Mouse (Mus musculus) urinary bladder, adult 2 months (tissue): ENCODE data around the gene Myrip. TPM values are rescaled to one million over a fixed set of nuclear protein-coding genes. Genes with fewer than 3 reads are reported as not detected.

Source experiments
- DNase-seq: peaks from one replicate; pipeline ENCODE4 v3.0.0; 2022; ENCODE audit warnings: low spot score
- polyA plus RNA-seq: library from polyadenylated mRNA; depleted of rRNA; stranded (reverse); fragments of >200 nt; gene quantifications from 2 replicates; pipeline ENCODE4 v1.2.3, GENCODE M21; 2012

Myrip gene
- polyA plus RNA-seq, 1 experiment = 2.0 TPM

DNA sequence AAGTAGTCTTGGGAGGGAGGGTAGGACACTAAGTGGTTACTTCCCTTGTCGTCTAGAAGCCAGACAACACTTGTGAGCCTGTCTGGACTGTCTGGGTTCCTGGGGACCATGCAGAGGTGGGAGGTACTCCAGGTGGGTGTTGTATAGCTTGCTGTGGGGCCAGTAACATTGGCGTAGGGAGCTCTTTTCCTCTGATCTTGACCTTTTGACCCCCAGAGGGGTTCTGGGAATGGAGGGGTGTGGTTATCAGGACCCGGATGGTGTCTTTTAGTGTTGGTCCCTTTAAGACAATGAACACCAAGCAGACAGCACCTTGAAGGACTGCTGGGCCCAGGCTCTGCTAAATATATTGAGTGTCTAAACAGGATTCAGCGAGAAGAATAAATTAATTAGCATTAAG lies 36.9 kb downstream of the Myrip start:
- DNase-seq = no peak

DNA sequence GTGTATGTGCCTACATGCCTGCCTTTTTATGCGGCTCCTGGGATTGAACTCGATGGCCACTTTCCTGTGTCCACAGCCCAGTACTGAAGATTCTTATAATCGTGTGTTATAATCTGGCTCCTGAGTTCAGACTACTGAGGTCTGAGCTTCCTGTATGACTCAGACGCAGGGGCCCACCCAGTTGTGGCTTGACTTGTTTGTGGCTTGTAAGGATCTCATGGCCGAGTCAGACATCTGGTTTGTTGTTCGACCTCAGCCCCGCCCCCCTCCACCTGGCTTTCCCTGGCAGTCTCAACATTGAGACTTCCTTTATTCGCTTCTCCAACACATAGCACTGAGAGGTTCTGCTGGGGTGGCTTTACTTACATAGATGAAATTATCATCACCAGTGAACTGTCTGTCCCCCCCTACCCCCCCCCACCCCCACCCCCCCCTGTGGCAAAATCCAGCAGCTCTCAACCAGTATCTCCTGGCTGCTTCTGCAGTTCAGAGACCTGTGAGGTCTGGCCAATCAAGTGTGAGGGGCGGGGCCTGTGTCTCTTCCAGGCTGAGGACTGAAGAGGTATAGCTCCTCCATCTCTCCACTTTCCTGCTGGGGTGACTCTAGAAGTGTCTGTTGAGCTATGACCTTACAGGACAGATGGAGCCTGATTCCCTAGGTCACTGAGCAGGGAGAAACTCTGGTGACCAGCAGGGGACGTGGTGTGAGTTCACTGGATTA lies 38.8 kb downstream of the Myrip start:
- no peak for DNase-seq

DNA sequence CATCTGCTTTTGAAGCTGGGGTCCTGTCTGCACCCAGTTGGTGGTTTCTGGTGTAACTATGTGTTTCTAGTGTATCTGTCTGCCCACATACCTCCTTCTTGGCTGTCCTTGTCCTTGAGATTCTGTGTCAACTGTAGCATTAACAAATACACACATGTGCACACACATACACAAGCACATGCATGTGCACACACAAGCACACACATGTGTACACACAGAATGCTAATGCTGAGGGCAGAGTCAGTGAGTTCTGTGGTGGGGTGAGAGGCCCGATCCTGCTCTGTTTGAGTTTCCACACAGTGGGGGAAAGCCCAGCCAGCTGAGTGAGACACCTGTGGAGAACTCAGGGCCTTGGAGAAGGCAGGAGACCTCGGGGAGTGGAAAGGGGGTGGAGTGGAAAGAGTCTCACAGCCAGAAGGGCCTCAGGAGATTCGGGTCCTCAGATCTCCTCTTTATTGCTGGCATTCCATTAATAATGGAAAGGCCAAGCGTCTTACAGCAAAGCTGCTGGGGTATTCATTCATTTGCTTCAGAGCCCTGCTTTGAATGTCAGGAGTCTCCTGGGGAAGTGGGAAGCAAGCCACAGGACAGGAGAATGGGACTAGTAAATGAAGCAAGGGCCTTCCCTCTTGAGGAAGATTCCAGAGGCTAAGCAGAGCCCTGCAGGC lies 41.9 kb downstream of the Myrip start:
- no peak for DNase-seq

DNA sequence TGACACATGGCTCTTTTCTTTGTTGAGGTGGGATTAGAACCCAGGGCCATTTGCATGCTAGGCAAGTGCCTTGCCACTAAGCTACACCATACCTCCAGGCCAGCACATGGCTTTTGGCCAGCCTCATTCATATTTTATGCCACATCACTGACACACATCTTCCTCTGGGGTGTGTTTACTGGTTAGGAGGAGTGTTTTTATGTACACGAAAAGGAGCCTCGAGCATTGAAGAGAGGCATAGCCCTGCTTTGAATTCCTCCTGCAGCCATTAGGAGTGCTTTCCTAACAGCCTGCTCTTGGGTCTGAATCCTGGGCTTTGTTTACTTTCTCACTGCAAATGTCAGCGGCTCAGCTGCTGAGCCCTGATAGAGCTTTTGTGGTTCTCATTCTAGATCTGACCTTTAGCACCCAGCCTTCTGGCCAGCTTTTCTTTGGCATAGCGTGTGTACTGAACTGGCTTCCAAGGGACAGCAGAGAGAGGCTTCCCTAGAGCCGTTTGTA lies 44.4 kb downstream of the Myrip start:
- no peak for DNase-seq

DNA sequence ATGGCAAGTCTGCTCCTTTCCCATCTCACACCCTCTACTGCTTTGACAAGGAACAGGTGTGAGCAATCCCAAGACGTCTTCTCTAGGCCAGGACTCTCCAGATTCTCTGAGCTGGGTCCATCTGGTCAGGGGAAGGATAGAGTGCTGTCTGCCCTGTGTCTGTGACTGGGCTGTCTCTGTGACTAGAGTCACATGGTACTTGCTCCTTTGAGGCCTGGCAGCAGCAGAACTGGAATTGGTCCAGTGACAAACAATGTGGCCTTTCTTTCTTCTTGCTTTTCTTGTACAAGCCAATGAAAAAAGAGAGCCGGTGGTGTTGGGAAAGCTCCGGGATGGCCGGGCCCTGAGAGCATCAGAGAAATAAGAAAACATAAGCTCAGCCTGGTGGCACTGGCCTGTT lies 47.8 kb downstream of the Myrip start:
- no peak for DNase-seq

DNA sequence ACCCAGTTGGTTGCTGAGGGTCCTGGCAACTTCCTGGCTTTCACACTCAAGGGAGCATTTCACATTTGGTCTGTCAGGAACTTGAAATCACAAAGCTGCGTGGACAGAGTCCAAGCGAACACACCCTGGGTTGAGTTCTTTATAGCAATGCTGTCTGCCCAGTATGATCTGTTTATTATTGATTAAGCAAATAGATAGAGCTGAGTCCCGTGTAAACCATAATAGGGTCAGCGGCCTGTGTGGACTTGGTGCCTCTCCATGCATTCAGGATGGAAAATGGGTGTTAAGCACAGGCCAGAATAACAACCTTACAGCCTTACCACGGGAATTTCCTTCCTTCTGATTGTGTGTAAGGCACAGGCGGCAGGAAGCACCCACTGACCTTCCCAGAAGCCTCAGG lies 49.0 kb downstream of the Myrip start:
- no peak for DNase-seq

DNA sequence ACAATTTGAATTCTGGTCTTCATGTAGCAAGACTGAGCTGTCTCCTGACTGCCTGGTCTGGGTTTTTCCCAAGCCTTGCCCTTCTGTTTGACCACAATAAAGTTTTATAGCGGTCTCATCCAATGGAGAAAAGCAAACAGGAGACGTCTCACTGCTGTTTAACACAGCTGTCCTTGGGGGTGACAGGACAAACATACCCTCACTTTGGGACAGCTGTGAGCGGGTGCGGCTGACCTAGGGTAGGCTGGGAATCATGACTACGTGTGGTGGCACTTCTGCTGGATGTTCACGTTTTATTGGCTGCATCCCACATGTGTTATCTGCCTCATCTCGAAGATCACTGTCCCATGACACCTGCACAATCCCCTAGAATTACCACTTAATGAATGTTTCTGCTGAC lies 49.7 kb downstream of the Myrip start:
- no peak for DNase-seq

DNA sequence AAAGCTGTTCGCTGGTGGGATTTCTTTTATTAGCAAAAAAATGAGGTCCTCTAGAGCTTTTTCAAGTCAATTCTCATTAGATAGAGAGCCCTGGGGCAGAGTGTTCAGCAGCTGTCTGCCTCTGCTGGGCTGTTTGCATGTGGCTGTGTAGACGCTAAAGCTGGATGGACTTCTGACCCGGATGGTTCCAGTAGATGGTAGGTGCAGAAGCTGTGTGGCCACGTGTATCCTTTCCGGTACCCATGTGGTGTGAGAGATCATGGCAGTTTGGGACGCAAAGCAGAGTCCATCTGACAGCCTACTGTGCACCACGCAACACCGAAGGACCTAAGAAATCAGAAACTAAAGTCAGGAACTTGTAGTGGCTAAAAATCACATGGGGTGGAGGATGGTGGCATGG lies 50.2 kb downstream of the Myrip start:
- DNase-seq = no peak

DNA sequence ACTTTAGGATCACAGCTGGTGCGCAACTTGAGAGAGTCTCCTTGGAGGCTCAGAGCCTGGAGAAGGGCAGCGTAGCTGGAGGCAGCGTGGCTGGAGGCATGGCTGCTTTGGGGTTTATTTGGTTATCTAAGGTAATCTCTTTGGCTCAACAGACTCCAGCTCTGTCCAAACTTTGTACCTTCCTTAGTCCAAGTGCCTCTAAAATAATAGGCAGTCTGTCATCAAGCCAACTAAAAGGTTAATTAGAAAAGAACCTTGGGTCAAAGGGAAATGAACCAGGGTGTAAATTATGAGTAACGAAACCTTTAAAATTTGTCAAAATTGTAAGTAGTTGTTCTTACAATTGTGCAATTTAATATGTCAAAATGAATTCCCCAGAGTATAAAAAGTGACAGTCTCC lies 51.7 kb downstream of the Myrip start:
- no peak for DNase-seq

DNA sequence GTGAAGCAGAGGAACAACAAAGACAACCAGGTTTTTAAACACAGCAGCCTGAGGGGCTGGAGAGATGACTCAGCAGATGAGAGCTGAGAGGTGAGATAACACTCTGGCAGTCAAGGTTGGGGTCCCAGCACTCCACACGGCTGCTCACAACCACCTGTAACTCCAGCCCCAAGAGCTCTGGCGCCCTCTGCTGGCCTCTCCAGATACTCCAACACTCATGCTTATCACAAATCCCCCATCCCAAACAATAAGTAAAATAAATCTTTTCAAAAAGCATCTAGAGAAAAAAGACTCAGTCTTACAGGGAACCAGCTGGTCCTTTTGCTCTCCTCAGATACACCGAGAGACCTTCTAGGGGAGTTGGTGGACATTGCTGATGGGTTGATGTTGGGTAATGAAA lies 52.7 kb downstream of the Myrip start:
- no peak for DNase-seq

DNA sequence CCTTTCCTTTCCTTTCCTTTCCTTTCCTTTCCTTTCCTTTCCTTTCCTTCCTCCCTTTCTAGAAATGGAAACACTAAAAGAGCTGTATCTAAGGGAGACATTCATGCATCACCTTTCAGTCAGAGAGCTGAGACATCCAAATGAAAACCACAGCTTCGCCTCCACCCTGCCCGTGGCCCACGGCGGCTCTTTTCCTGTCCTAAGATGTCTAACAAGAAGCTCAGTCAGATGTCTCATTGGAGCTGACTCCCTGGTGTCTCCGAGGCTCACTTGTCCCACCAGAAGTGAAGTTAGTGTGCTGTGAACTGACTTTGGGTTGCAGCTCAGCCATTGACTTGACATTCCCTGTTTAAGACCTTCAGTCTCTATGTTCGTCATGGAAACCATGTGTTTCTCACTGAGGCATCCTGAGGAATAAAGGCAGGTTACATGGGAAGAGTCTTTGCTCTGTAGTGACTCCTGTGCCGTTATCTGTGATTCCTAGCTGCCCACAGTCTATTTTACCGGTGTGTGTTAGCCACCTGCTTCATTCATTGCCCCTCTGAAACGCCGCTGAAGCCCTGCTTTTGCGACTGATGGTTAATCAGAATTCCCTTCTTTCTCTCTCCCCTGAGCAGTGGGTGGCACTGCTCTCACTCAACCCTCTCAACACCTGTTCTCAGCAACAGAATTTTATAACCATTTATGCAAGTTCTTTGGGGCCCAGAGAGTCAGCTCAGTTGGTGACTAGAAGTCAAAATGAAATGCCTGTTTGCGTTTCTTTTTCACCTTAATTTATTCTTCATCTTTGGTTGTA lies 53.4 kb downstream of the Myrip start:
- DNase-seq = no peak

DNA sequence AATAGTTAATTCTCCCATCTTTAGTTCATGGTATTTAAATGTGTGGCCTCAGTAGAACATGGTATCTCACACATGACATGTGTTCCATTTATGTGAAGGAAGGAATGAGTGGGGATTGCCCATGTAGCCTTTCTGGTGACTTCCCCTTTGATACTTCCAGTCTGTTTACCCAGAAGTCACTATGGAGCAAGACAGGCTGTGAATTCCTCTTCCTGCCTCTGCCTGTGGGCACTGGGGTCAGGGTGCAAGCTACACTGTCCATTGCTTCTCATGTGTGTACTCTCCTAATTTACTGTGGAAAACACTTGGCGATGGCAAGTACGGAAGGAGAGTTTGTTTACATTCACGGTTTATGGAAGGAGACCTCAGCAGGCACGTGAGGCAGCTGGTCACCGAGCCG lies 55.2 kb downstream of the Myrip start:
- DNase-seq = no peak

DNA sequence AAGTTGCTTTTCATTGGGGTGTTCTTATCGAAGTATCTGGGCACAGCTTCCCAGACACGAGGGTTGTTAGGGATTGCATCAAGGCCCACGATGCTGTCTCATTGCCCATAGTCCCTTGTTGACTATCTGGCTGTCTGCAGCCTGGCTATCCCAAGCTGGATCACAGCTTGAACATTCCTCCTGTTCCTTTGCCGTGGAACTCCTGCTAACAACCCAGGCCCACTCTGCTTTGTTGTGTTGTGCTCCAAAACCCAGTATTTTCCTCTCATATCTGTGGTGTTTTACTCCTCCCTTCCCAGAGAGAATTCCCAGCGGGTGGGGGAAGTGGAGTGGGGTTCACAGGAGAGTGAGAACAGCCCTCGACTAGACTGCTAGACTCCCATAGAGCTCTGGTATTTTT lies 56.7 kb downstream of the Myrip start:
- no peak for DNase-seq

DNA sequence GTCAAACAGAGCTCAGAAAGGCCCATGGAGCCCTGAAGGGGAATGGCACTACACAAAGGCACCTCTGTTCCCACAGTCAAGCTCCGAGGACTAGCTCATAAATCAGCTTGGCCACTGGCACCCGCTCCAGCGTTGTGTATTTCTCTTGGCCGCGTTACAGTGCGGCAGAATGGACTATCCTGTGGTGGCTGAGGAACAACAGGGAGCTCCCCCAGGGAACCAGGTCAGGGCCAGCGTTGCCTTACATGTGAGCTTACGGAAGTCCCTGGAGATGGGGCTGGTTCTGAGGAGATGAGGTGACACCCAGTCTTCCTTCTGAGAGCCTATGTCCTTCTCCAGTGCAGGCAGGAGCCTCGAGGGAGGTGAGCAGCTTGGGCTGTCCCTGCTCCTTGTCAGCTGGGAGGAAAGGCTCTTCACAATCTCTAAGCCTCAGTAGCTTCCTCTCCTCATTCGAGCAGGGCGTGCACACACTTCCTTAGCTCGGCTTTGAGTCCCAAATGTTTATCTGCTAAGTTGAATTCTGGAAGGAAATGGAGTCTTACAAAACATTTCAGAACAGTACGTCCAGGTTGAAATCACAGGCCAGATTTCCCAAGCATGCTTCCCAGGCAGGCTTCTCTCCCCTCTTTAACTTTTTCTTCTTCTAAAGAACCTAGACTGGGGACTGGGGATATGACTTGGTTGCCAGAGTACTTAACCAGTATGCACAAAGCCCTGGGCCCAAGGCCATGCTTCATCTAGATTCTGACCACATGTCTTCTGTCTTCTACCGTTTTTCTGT lies 59.3 kb downstream of the Myrip start:
- no peak for DNase-seq

DNA sequence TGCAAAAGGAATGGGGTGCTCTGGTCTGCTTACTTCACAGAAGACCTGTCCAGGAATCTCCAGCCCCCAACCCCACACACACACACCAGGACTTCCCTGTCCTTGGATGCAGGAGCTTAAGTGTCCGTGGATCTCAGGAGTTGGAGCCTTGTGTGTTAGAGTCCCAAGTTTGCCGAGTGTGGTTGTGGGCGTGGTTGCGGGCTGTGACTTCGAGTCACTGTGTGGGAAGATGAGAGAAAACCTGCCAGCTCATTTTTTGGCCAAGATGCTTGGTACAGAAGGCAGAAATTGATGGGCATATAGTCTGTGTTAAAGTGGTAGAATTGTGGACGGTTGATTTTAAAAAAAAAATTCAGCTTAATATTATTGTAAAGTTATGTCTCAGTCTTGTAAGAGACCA lies 60.3 kb downstream of the Myrip start:
- DNase-seq = no peak

DNA sequence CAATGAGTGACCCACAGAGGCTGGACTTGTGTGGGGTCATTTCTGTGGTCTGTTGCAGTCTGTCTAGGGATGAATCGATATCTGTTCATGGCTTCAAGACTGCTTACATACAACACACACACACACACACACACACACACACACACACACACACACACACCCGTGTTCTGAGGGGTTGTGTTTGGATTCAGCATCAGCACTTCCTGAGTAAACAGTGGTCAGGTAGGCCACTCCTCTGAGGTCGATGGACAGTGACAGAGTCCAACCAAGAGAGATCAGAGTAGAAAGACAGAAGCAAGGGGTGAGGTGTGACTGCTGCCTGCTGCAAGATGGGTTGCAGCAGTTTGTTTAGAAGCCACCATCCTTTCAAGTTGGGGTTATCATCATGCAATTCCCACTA lies 61.4 kb downstream of the Myrip start:
- DNase-seq = no peak

DNA sequence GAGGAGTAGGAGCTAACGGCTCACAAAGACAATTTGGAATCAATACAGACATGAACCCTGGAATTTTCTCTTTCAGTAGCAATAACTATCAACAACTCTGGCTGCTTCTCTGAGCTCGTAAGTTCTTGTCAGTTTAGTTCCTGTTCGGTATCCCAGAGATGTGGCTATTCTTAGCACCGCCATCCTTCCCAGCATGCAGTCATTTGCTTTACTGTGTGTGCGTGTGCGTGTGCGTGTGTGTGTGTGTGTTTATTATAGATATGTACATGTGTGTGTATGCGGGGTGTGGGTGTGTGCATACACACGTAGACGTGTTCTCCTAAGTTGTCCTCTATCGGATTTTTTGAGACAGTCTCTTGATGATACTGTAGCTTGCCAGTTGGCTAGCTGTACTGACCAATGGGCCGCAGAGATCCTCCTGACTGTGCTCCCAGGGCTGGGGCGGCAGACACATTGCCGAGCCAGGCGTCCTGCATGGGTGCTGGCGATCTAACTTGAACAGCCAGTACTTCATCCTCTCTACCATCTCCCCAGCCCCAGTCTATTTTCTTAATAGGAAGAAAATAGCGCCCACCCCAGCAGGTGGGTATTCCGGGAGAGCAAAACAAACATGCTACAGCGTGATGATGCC lies 63.5 kb downstream of the Myrip start:
- no peak for DNase-seq

DNA sequence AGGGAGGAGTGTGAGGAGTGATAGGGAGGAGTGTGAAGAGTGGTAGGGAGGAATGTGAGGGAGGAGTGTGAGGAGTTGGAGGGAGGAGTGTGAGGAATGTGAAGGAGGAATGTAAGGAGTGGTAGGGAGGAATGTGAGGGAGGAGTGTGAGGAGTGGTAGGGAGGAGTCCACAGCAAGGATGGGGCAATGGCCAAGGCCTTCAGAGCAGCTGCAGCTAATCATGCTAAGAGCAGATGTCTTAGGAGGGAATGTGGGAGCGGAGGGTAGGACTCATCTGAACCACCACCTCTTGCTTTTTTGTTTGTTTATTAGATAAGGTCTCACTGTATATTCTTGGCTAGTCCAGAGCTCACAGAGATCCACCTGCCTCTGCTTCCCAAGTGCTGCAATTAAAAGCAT lies 66.2 kb downstream of the Myrip start:
- no peak for DNase-seq

DNA sequence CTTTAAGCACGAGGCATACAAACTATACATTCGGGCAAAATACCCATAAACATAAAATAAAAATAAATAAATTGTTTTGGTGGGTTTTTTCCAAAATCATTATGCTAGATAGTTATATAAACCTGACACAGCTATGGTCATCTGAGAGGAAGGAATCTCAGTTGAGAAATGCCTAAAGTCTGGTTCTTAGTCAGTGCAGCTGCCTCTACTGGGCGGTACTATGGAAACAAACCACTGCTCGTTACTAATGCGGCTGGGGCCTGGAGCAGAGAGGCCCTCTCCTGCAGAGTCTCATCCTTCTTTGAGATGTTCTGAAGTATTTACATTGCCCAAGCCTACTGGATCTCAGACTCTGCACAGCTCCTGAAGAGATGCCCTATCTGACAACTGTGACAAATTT lies 70.3 kb downstream of the Myrip start:
- no peak for DNase-seq

DNA sequence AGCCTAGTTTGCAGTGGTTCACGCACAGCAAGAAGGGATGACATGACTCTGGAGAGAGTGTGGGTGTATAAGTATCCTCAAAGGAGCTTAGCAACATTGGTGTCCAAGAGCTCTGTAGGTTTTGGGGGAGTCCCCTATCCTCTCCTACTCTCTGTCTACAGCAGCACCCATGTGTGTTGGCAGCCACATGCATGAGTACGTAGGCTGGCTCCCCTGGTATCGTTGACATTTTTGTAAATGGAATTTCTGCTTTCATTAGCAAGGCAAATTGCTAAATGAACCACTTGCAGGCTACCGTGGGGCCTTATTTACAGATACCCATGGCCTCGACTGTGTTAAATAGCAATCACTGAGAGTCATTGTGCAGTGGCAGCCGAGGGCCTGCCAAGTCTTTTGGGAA lies 71.0 kb downstream of the Myrip start:
- DNase-seq = no peak

DNA sequence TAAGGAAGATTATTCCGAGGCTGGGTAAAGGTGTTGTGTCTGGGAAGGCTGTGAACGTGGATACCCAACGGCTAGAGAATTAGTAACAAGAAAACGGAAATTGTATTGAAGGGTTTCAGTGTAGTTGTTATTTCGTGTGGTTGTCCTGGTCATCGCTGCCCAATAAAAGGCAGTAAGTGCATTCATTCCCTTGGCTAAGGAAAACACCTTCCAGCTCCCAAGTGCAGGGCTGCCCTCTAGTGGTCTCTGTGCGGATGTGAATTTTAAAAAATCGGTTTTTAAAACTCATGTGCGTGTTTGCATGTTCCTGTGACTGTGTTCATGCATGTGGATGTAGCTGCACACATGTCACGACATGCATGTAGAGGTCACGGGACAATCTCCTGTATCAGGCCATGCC lies 76.4 kb downstream of the Myrip start:
- no peak for DNase-seq

DNA sequence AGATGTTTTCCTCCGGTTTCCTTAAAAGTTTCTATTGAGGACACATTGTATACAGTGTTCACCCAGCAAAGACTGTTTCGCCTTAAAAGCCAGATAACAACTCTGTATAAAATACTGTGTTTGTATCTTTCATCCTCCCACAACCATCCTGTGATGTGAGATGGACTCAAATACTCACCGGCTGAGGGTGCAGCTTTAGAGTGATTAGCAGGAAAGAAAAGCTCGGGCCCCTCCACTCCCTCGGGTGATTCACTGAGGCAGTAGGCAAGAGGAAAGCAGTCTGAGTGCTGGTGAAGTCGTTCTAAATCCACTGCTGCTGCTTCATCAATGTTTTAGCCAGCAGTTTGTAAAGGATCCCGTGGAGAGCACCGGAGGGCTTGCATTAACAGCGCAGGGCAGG lies 93.9 kb downstream of the Myrip start:
- no peak for DNase-seq
